In the genomic region with DNA sequence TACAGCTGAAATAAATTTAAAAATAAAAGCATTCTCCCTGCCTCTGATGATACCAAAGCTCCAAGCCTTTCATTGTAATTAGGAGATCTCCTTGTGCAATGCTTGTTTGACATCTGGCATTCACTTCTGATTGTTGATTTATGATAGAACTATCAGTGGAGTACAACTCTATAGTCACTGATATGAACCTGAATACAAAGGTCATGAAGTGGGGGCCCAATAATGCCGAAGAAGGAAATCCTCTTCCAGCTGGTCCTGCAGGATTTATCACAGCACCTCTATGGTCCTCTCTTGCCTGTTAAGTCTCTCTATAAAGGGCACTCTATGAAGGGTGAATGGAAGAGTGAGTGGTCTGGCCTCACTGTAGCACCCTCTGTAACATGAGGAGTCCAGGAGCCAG, we compare ENCODE assay signal across 3 mouse cellular contexts.
ATAC-seq and TF ChIP-seq lines count a peak whose summit lies in the region.
"Not testable (repeated sequence)": the region's sequence is repeated elsewhere in the genome, so short reads cannot be mapped to it uniquely, and the experiment has no call there.

No protein-coding gene starts in this region.

- not testable (repeated sequence) for H3K4me2 ChIP-seq in intestine, embryonic 15.5 days (replicated peaks); intestine, embryonic 16.5 days (ENCODE audit: low read depth, low read length); intestine, postnatal 0 days (replicated peaks; ENCODE audit: low read depth)

- not testable (repeated sequence) for H3K4me3 ChIP-seq in intestine, embryonic 15.5 days (replicated peaks); intestine, embryonic 16.5 days (ENCODE audit: low read length); intestine, postnatal 0 days (ENCODE audit: low read depth, low read length)

- not testable (repeated sequence) for H3K27me3 ChIP-seq in intestine, embryonic 15.5 days (replicated peaks); intestine, embryonic 16.5 days (replicated peaks; ENCODE audit: control insufficient read depth, insufficient read depth, low read length); intestine, postnatal 0 days (replicated peaks; ENCODE audit: control insufficient read depth, insufficient read depth, low read length)

- H3K9me3 ChIP-seq in intestine, embryonic 15.5 days; intestine, embryonic 16.5 days (ENCODE audit: control insufficient read depth, low read length); intestine, postnatal 0 days (ENCODE audit: control insufficient read depth): not testable (repeated sequence)

- not testable (repeated sequence) for H3K27ac ChIP-seq in intestine, embryonic 15.5 days; intestine, embryonic 16.5 days (ENCODE audit: low read length); intestine, postnatal 0 days (ENCODE audit: low read depth, low read length)

- TF ChIP-seq CTCF in intestine, postnatal 0 days (IDR thresholded peaks at IDR 0.05; ENCODE audit: low read depth), result not testable (repeated sequence)

- 73% methylated on average over 1 of the region's 1 CpGs for WGBS in intestine, embryonic 15.5 days
- no CpG with 5 or more reads among the region's 1 CpGs for WGBS in intestine, embryonic 16.5 days
- no CpG with 5 or more reads among the region's 1 CpGs for WGBS in intestine, postnatal 0 days

- not testable (repeated sequence) for H3K9ac ChIP-seq in intestine, embryonic 15.5 days; intestine, embryonic 16.5 days (ENCODE audit: low read depth, low read length); intestine, postnatal 0 days (ENCODE audit: low read depth, low read length)

- H3K36me3 ChIP-seq in intestine, embryonic 15.5 days; intestine, embryonic 16.5 days (ENCODE audit: control insufficient read depth, insufficient read depth, low read length); intestine, postnatal 0 days (ENCODE audit: control insufficient read depth, insufficient read depth): not testable (repeated sequence)

- not testable (repeated sequence) for H3K4me1 ChIP-seq in intestine, embryonic 15.5 days (replicated peaks); intestine, embryonic 16.5 days (ENCODE audit: control insufficient read depth, insufficient read depth, low read length); intestine, postnatal 0 days (replicated peaks; ENCODE audit: control insufficient read depth, insufficient read depth, low read length)

- peak; percentile 79 for ATAC-seq in intestine, embryonic 15.5 days
- ATAC-seq in intestine, embryonic 16.5 days, result peak; percentile 79
- peak; percentile 31 for ATAC-seq in intestine, postnatal 0 days
